Mouse (Mus musculus) natural killer cell, adult 2 months (primary cell): ENCODE results near the gene Lck.
A peak's percentile ranks its signal among the peaks of the same experiment; 100 is the strongest.
"Not testable (repeated sequence)": the region's sequence is repeated elsewhere in the genome, so short reads cannot be mapped to it uniquely, and the experiment has no call there.

Experiments used
- DNase-seq, 2 experiments: peaks; one replicate each; pipeline ENCODE4 v3.0.0; 2022; ENCODE audit warnings: low spot score in 2 of 2

Lck gene

DNA sequence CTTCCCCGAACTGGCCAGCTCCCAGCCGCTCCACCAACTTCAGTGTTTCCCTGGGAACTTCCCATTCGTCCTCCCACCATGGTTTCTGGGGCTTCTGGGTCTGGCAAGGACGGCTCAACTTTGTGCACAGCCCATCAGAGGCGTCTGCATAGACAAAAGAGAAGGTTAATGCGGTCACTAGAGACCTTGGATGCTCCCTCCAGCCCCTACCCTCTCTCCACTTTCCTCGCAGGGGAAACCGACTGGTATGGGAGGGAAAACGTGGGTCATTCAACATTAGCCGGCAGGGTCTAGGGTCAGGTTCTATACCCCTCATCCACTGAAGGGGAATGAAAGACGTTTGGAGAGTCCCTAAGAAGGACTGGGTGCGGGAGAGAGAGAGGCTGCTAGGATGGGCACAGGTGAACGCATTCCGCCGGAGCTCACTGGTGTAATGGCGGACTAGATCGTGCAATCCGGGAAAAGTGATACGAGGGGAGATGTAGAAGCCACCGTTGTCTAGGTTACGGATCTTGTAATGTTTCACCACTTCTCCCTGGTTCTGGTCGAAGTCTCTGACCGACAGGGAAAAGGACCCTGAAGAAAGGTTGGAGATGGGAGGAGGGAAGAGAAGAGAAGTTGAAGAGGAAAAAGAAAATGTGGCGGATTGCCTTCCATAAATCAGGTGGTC lies 17.4 kb downstream of the Lck start:
- DNase-seq = no peak

DNA sequence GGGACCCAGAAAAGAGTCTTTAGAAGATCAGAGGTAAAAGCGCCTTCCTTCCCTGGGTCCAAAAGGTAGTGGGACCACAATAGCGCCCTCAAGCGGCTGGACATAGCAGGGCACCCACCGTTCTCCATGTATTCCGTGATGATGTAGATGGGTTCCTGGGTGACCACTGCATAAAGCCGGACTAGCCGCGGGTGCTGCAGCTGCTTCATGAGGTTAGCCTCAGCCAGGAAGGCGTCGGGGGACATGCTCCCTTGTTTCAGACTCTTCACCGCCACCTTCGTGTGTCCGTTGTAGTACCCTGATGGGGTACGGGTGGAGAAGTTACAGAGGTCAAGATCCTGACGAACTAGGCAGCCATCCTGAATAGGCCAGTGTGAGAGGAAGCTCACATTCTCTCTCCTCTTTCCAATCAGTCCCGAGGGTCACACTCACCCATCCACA lies 18.0 kb downstream of the Lck start:
- DNase-seq = peak; percentile 50 to 58

DNA sequence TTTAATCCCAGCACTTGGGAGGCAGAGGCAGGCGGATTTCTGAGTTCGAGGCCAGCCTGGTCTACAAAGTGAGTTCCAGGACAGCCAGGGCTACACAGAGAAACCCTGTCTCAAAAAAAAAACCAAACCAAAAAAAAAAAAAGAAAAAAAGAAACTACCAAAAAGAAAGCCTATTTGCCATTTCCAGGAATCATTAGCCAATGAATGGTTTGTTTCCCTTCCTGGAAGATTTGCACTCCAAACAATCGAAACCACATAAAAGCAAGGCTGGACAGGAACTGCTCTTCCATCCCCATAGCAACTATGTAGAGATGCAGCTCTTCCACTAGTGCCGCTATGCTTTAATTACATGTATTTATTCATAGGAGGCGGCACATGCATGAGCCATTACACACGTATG lies 18.9 kb downstream of the Lck start:
- DNase-seq = not testable (repeated sequence)

DNA sequence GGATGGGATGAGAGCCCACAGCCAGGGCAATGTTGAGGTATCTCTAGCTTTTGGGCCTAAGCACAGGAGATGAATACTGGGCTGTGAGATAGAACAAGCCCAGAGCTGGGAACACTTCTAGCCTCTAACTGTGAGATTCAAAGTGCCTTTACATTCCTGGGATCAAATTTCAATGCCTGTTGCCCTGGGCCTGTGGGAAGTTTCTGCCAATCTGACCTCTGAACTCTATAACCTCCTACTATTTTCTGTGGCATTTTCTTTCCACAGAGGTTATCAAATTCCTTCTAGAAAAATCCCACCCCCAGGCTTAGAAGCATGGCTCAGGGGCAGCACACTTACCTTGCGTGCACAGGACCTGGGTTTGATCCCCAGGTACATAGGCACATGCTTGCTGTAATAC lies 23.1 kb downstream of the Lck start:
- no peak for DNase-seq

DNA sequence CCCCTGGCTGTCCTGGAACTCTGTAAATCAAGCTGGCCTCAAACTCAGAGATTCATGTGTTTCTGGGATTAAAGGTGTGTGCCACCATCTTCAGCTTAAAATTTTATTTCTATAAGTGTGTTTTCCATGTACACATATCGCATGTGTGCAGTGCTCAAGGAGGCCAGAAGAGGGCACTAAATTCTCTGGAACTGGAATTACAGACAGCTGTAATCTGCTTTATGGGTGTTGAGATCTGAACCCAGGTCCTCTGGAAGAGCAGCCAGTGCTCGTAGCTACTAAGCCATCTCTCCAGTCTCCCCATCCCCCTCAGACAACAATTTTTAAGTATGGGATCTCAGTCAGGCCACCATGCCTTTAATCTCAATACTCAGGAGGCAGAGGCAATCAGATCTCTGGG lies 24.1 kb downstream of the Lck start:
- peak in 1 of 2 experiments; percentile 57 for DNase-seq

DNA sequence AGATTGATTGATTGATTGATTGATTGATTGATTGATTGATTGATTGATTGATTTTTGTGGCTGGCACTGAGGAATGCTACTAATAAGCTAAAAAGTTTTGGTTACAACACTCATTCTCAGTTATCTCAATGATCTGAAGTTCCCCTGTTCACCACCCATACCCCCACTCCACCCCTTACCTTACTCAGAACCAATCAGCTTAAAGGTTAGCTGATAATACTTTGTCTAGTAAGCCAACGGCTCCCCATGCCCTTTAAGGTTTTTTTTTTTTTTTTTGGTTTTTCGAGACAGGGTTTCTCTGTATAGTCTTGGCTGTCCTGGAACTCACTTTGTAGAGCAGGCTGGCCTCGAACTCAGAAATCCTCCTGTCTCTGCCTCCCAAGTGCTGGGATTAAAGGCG lies 25.8 kb downstream of the Lck start:
- not testable (repeated sequence) for DNase-seq

DNA sequence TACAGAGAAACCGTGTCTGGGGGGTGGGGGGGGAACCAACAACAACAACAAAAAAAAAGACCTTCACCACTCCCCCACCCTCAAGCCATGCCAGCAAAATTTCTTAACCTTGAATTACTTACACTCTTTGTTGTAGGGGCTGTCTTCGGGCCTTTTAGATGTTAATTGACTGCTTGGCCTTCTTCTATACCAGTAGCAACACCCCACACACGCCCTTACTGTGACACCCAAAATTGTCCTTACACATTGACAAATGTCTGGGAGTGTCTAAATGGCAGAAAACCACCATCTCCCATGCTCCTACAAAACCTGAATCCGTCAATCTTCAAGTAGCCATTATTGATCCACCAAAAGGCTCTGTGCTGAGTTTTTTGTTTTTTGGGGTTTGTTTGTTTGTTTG lies 29.3 kb downstream of the Lck start:
- DNase-seq = no peak

DNA sequence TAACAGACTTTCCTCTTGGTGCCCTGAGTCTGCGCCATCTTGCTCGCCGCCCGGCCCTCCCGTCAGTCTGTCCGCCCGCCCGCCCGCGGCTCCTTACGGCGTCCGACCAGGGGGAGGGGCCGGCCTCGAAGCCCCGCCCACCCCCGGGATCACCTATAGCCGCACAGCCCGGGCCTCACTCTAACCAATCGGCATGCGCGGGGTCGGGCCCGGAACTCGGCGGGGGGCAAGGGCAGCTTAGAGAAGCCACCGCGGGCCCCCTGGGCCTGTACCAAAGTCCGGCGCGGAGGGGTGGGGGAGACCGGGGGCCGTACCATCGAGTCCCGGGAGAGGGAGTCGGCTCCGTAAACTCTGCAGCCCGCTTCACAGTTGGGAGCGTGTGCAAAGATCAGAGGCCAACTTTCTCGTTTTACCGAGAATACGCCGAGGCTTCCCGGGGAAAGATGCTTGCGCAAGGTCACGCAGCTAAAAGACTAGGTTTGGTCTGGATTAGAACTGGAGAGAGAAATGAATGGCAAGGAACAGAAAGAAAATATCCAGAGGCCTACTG lies 30.8 kb downstream of the Lck start, which contains the start of gene Hdac1:
Gene Hdac1 (minus strand): TSS at position 122 of the 550 bp plus-strand sequence.
- peak; percentile 95 to 96 for DNase-seq

DNA sequence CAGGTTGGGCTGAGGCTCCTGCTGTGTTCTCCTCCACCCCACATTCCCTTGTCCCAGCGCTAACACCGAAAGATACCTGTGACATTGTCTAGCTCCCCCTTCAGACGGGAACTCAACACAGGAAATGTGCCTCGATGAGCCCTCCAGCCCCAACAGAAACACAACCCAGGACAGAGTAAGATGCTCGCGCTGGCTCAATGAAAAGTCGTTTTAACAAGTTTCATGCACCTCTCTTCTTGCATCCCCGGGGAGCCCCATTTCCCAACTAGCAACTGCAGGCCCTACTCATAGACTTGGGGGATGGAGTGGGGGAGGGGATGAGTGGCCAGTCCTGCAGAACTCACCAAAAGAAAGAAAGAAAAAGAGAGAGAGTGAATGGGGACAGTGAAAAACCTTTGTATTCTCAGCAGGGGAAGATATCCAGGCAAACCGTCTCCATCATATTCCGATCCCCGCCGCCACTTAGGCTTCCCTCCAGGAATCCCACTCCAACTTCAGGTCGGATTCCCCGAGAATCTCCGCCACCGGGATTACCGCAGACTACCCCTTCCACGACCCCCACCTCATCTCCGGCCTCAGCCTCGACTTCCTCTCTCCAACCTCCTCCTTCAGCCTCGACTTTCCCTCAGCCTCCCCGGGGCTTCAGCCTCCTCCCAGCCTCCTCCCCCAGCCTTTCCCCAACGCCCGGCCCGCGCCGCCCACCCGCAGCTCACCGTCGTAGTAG lies 31.4 kb downstream of the Lck start:
- no peak for DNase-seq

DNA sequence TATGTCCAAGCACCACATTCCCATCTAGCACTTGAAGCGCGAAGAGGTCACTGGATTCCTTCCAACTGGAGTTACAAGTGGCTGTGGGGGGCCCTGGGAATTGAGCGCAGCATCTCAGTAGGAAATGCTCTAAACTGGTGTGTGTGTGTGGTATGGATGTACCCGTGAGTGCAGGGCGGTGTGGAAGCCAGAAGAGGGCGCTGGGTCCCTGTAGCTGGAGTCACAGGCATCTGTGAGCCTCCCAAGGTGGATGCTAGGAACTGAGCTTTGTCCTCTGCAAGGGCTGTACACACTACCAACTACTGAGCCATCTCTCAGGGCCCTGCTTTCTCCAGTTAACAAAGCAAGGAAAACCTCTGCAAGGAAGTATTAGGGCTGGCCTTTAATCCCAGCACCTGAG lies 33.4 kb downstream of the Lck start:
- DNase-seq = peak in 1 of 2 experiments; percentile 61

DNA sequence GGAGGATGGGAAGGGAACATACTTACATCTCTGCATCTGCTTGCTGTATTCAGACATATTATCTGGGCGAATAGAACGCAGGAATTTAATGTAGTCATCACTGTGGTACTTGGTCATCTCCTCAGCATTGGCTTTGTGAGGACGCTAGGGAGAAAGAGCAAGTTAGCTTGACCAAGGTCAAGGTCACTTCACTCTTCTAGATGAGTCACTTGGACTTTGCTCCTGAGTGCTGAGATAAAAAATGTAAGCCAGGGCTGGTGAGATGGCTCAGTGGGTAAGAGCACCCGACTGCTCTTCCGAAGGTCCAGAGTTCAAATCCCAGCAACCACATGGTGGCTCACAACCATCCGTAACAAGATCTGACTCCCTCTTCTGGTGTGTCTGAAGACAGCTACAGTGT lies 44.5 kb downstream of the Lck start:
- DNase-seq = not testable (repeated sequence)

DNA sequence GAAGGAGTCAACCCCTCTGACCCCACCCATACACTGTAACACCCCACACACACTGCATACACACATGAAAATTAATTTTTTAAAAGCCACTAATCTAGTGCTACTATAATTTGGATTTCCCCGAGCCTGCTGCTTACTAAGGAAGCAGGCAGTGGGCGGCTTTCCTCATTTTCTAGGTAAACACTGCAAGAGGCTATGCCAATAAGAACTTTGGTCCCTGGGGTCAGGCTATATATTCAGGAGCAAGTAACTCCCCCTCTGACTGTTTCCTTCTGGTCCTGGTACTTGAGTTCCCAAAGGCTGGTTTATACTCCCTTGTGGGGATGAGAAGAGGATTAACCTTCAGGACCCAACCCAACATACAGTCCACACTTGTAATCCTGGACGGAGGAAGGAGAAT lies 47.6 kb downstream of the Lck start:
- no peak for DNase-seq

DNA sequence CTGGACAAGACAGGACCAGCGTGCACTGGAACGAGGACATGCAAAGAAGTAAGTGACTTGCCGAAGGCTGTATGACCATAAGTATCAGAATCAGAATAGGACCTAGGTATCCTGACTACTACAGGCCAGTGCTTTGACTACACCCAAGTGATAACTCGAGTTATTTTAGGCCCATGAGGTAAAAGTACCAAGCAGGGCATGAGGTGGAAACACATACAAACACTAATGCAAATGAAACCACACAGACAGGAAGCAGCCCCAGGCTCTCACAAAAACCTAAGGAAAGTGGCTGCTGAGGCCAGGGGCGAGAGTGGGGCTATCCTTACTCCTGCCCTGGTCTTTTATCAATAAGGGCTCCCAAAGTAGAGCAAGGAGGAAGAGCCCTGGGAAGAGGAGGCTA lies 48.1 kb downstream of the Lck start:
- DNase-seq = peak in 1 of 2 experiments; percentile 44

DNA sequence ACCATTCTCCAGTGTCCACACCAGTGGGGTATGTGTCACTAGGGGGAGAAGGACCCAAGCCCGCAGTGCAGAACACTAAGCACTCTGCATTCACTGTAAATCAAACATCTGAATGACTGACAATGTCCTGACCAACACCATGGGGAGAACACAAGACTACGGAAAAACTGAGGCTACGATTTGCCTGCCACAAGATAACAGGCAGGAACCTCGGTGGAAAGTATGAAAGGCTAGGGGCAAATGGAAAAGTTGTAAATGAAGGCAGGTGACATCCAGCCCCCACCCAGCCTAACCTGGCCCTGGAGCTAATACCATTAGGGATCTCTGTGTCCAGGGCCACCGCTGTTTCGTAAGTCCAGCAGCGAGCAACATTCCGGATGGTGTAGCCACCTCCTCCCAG lies 54.9 kb downstream of the Lck start:
- DNase-seq = no peak

DNA sequence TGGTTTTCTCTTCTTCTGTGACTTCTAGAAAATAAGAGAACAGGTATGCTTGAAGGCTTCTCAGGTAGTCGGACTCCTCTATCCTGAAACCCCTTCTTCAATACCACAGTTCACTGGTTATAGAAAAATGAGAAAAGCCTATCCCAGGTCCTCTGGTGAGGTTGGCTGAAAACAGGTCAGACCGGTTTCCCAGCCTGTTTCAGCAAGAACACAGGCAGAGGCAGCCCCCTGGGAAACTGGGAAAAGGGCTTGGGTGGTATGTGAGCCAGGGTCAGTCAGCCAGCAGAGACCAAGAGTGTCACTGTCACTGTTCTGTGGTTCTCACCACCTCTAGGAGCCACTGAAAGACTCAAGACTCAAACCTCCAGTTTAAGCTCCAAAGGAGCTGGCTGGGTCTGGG lies 56.5 kb downstream of the Lck start:
- DNase-seq = no peak

DNA sequence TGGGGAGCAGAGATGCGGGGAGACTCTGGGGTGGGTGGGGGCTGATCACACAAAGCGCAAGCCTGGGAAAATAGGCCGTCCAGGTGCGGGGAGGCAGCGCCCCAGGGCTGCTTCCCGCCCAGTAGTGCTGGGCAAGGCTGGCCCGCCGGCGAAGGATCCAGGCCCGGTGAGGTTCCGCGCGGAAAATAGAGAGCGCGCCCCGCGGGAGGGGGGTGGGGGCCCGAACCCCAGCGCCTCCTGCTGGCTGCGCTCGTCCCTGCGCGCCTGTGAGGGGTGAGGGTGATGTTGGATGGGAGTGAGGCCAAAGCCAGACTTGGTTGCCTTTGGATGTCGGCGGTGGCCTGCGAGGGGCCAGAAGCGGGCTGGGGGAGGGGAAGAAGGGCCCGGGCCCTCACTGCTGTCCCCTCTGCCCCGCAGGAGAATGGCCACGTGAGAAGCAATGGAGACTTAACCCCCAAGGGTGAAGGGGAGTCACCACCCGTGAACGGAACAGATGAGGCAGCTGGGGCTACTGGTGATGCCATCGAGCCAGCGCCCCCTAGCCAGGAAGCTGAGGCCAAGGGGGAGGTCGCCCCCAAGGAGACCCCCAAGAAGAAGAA lies 59.0 kb downstream of the Lck start:
- peak; percentile 22 to 57 for DNase-seq

DNA sequence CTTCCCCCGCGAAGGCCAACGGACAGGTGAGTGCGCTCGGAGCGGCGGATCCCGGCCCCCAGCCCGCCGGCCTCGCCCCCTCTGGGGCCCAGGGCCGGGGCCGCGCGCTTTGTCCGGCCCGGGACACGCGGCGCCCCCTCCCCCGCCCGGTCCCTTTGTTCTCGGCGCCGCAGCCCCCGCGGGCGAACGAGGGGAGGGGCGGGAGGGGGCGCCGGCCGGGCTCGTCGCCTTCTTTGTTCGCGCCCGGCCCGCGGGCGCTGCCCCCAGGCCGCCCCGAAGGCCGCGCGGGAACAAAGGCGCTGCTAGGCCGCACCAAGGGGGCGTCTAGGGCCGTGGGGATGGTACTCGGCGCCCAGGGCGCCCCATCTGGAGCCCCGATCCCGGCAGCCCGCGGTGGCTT lies 59.5 kb downstream of the Lck start:
- no peak for DNase-seq

DNA sequence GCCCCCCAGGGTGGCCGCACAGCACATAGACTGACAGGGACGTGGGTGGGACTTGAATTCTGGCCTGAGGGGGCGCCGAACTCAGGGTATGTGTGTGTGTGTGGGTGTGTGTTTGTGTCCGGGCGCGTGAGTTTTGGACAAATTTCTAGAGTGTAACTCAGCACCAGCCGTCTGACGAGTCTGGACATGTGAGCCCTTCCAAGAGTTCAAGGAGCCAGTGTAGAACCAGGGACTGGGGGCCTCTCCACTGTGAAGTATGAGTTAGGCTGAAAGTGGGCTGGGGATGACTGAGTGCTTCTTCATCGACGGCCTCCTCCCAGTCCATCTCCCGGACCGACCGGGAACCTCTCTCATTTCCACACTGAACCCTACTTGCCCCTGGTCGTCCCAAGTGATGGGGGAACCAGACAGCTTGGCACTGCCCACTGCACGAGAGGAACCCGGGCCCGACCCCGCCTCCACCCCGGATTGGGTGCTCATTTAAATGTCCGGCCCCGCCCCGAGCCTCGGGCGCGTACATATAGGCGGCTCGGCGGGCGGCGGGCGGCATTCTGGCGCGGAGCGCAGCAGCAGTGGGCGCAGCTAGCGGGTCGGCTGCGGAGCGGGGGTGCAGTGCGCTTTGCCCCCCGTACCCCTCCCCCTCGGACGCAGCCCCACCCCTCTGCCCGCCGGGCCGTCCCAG lies 60.2 kb downstream of the Lck start, which contains the start of gene Marcksl1:
Gene Marcksl1 (plus strand): TSS at position 496 of the 682 bp plus-strand sequence.
- peak; percentile 64 to 85 for DNase-seq

DNA sequence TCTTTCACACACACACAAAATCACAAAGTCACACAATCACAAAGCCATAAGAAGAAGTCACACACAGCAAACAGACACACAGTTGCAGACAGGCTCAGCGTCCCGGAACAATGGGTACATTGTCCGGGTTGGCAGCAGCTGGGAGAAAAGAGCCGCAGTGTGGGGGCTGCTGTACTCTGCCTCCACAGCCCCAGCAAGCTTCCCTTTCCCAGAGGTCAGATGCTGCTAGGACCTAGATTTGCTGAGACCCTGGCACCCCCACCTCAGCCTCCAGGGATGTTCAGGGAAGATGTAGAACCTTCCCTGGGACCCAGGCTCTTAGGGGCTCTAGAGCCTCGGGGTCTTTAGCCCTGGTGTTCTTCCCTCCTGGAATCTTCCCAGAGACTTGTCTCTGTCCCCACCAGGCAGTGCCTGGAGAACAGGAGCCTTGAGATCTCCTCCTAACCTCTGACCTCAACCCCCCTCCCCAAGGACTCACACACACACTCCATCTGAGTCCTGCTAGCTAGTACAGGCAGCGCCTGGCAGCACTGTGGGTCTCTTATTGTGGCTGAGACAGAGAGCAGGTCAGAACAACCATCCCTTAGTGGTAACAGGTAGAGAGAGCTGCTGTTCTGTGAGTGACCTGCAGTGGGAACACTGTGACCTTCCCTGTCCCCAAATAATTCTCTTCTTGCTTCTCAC lies 61.9 kb downstream of the Lck start:
- no peak for DNase-seq

DNA sequence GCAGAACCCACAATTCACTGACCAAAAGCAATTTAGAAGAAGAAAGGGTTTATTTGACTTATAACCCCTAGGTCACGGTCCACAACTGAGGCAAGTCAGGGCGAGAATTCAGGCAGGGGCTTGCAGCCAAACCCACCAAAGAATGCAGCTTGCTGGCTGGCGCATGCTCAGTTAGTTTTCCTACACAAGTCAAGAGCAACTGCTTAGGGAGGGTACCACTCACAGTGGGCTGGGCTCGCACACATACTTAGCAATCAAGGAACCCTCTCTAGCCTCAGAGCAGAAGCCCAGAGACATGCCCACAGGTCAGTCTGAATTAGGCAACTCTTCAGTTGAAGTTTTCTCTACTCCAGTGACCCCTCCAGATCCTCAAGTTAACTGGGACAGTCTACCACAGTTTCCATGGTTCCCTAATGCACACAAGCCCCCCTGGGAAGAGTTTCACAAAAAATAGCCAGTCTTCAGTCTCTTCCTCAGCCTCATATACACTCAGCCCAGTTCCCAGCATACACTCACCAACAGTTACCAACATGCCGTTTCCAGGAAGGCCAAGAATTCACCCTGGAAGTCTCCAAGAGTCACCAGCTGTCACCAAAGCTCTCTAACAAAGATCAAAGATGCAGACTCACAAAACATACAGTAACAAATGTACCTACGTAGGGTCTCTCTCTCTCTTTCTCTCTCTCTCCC lies 62.6 kb downstream of the Lck start:
- no peak for DNase-seq

DNA sequence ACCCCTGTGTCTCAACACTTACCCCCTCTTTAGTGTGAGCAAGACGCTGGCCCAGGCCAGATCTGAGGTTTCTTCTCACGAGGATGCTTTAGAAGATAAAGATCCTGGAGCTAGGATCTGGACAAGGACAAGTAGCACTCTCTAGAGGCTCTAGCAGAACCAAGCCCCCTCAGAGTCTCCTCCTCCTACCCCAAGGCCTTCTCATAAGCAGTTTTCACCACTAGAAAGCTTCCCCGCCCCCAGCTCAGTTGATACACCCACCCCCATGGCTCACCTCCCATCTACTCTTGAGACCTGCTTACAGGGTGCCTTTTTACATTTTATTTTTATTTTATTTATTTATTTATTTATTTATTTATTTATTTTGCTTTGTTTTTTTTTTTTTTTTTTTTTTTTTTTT lies 63.8 kb downstream of the Lck start:
- DNase-seq = no peak
